Mouse (Mus musculus) midbrain, embryonic 15.5 days (tissue): ENCODE data around the gene Rangrf. TPM values are rescaled to one million over a fixed set of nuclear protein-coding genes. Genes with fewer than 3 reads are reported as not detected.
"Not testable (repeated sequence)": the region's sequence is repeated elsewhere in the genome, so short reads cannot be mapped to it uniquely, and the experiment has no call there.

Source experiments
- ATAC-seq: fragments of 200-750 bp; cut with Nextera tagmentation; replicated peaks from 2 replicates; pipeline ENCODE4 v1.8.0; 2017; ENCODE audit warnings: moderate TSS enrichment
- H3K27ac ChIP-seq: fragments of 300-500 bp; sonication (generic); 2 replicates; pipeline ENCODE4 v1.5.1; 2015; ENCODE audit warnings: mild to moderate bottlenecking, inconsistent platforms
- H3K27me3 ChIP-seq: fragments of 300-500 bp; sonication (generic); replicated peaks from 2 replicates; pipeline ENCODE4 v1.6.1; 2015; ENCODE audit warnings: inconsistent platforms
- H3K36me3 ChIP-seq: fragments of 300-500 bp; sonication (generic); replicated peaks from 2 replicates; pipeline ENCODE4 v1.6.1; 2015; ENCODE audit warnings: inconsistent platforms
- H3K4me1 ChIP-seq: fragments of 300-500 bp; sonication (generic); 2 replicates; pipeline ENCODE4 v1.6.1; 2015; ENCODE audit warnings: inconsistent platforms
- H3K4me2 ChIP-seq: fragments of 300-500 bp; sonication (generic); 2 replicates; pipeline ENCODE4 v1.6.1; 2015; ENCODE audit warnings: inconsistent platforms, mild to moderate bottlenecking, moderate library complexity
- H3K4me3 ChIP-seq: fragments of 300-500 bp; sonication (generic); 2 replicates; pipeline ENCODE4 v1.5.1; 2015; ENCODE audit warnings: mild to moderate bottlenecking, inconsistent platforms
- H3K9ac ChIP-seq: fragments of 300-500 bp; sonication (generic); 2 replicates; pipeline ENCODE4 v1.6.1; 2015; ENCODE audit warnings: mild to moderate bottlenecking, inconsistent platforms
- H3K9me3 ChIP-seq: fragments of 300-500 bp; sonication (generic); 2 replicates; pipeline ENCODE4 v1.6.1; 2016; ENCODE audit warnings: inconsistent platforms
- WGBS: fragments of 180-500 bp; shearing (Covaris S2); methylation state at CpG from one replicate; pipeline ENCODE4 v1.1.7; 2015; ENCODE audit warnings: mixed read lengths; 5-methylcytosine and 5-hydroxymethylcytosine counted together
- polyA plus RNA-seq: library from polyadenylated mRNA; unstranded; fragments of >200 nt; fragmentation: Nextera tagmentation; extraction: Ambion mirVana; gene quantifications from 2 replicates; pipeline ENCODE4 v1.2.1, GENCODE M21; 2015

Rangrf gene
- polyA plus RNA-seq, 1 experiment from 2014 or later, result 22.0 TPM

DNA sequence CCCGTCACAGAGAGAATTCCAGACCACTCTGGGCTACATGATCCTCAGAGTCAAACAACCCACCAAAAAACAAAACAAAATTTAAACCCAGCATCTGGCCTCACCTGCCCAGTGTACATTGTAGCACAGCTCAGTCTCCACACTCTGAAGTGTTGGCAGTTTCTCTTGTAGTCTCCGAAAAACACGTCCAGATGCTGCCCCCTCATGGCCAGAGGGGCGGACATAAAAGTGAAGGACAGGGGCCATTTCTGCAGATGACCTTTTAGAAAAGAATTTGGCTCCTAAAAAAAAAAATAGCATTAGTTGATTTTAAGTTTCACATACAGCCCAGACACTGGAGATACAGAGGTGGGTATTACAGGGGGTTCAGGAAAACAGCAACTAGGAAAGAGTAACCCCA lies 28.6 kb upstream of the Rangrf start:
- peaks cover 8% of the 10 kb centered on the region for H3K4me1 ChIP-seq
- H3K9ac ChIP-seq, result no peak overlapping the region
- no peaks in the 10 kb centered on the region for H3K9me3 ChIP-seq
- H3K27me3 ChIP-seq, result no peaks in the 10 kb centered on the region
- H3K4me2 ChIP-seq, result no peak overlapping the region
- H3K4me3 ChIP-seq, result no peak overlapping the region
- no peak for ATAC-seq
- no peak overlapping the region for H3K27ac ChIP-seq
- H3K36me3 ChIP-seq, result peaks cover 30% of the 10 kb centered on the region
- WGBS, result 68% methylated on average over 4 of the region's 4 CpGs

DNA sequence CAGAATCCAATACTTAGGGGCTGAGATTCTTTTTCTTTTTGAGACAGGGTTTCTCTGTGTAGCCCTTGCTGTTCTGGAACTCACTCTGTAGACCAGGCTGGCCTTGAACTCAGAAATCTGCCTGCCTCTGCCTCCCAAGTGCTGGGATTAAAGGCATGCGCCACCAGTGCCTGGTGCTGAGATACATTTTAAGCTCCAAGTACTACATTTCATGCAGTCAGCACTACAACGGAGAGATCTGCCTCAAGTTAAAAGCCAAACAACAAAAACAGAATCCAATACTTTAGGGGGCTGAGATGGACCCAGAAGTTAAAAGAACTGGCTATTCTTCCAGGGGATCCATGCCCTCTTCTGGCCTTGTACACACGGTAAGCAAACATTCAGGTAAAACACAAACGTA lies 27.8 kb upstream of the Rangrf start:
- H3K9me3 ChIP-seq, H3K27me3 ChIP-seq, H3K9ac ChIP-seq, ATAC-seq, H3K4me1 ChIP-seq, H3K27ac ChIP-seq, H3K4me3 ChIP-seq, H3K4me2 ChIP-seq: not testable (repeated sequence)
- H3K36me3 ChIP-seq, result peaks cover 38% of the 10 kb centered on the region
- WGBS, result 98% methylated on average over 4 of the region's 4 CpGs

DNA sequence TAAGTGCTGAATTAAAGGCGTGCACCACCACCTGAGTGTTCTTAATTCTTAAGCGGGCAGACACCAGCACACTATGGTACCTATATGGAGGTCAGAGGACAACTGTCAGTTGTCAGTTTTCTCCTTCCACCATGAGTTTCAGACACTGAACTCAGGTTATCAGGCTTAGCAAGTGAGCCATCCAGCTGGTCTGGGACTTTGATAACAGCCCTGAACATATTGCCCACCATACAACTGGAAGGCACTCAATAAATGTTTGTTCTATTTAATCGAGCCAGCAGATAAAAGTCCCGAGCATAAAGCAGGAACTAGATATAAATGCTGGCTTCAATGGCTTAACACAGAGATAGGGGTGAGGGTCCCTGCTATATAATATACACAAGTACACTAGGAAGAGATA lies 22.1 kb upstream of the Rangrf start:
- no peak for ATAC-seq
- Histone ChIP-seq H3K4me1 (no peaks in the 10 kb centered on the region), H3K9ac (no peak overlapping the region), H3K36me3 (peaks cover 62% of the 10 kb centered on the region), H3K4me2 (no peak overlapping the region), H3K9me3 (no peaks in the 10 kb centered on the region), H3K27me3 (no peaks in the 10 kb centered on the region), H3K27ac (no peak overlapping the region), H3K4me3 (no peak overlapping the region)
- WGBS, result 92% methylated on average over 4 of the region's 4 CpGs

DNA sequence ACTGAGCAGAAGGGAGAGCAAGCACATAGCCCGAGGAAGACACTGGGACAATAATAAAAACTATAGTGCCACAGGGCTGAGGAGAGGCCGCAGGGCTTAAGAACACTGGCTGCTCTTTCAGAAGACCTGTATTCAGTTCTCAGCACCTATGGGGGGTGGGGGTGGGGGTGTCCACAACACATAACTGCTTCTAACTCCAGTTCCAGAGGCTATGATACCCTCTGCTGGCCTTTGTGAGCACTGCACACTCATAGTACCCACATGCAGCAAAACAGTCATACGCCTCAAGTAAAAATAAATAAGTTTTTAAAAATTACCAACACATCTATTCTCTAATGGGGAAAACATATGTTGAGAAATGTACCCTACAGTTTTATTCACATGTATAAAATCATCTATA lies 19.4 kb upstream of the Rangrf start:
- Histone ChIP-seq H3K4me1 (no peaks in the 10 kb centered on the region), H3K4me3 (no peak overlapping the region), H3K27ac (no peak overlapping the region), H3K4me2 (no peak overlapping the region), H3K36me3 (peaks cover 65% of the 10 kb centered on the region), H3K9ac (no peak overlapping the region), H3K27me3 (no peaks in the 10 kb centered on the region), H3K9me3 (no peaks in the 10 kb centered on the region)
- 98% methylated on average over 3 of the region's 3 CpGs for WGBS
- ATAC-seq, result no peak

DNA sequence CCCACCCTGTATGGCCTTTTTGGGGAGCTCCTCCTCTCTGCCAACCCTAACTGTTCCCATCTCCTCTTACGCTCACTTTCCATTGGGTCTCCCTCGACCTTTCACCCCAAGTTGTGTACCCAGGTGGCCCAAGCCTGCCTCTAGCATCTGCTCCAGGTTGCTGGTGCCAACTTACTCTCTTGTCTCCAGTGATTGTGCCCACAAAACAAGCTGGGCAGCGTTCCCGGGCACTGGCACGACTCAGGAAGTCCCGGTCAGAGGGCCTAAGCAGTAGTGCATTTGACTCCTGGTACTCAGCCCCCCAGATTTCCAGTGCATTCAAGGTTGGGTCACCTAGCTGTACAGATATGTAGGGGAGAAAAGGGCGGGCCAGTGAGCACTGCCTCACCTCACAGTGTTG lies 18.1 kb upstream of the Rangrf start:
- 93% methylated on average over 7 of the region's 7 CpGs for WGBS
- H3K27ac ChIP-seq, result no peak overlapping the region
- H3K4me1 ChIP-seq, result no peaks in the 10 kb centered on the region
- H3K36me3 ChIP-seq, result peaks cover 61% of the 10 kb centered on the region
- no peaks in the 10 kb centered on the region for H3K27me3 ChIP-seq
- no peaks in the 10 kb centered on the region for H3K9me3 ChIP-seq
- no peak overlapping the region for H3K4me2 ChIP-seq
- no peak overlapping the region for H3K9ac ChIP-seq
- no peak for ATAC-seq
- no peak overlapping the region for H3K4me3 ChIP-seq

DNA sequence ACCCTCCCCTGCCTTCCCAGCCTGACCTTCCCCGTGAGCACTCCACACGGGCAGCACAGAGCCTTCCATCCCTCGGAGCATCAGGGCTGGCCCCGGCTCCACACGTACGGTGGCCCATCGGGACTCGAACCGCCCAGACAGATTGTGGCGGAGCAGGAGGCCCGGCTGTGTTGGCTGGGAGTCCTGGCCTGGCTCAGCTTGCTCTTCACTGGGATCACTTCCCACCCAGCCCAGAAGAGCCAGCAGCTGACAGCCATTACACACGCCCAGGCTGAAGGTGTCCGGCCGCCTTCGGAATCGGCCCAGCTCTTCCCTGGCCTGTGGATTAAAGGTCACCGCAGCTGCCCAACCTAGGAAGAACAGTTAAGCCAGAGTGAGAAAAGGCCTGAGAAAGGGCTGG lies 13.4 kb upstream of the Rangrf start:
- H3K9ac ChIP-seq, result no peak overlapping the region
- H3K27ac ChIP-seq, result no peak overlapping the region
- peaks cover 44% of the 10 kb centered on the region for H3K36me3 ChIP-seq
- no peak overlapping the region for H3K4me2 ChIP-seq
- WGBS, result 95% methylated on average over 17 of the region's 17 CpGs
- H3K9me3 ChIP-seq, result no peaks in the 10 kb centered on the region
- no peak overlapping the region for H3K4me3 ChIP-seq
- no peaks in the 10 kb centered on the region for H3K4me1 ChIP-seq
- no peaks in the 10 kb centered on the region for H3K27me3 ChIP-seq
- no peak for ATAC-seq

DNA sequence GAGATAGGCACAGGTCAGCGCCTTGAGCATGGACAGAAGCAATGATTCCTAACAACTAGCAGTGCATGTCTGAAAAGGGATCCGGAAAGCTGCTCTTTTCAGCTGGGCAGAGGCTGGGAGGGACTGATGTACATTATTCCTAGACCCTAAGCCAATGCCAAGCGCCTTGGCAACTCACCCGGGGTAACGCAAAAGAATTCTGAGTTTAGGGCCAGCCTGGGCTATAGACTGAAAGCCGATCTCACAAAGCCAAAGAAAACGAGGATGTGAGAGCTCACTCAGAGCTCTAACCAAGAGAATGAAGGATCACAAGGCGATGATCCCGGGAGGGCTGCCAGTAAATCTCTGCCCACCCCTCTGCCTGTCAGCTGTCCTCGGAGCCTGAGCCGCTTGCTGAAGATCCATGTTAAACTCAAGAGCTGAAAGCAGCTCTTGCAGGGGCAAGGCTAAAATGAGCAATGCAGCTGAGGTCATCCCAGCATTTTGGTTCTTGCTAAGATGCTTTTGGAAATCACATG lies 12.4 kb upstream of the Rangrf start:
- H3K4me1 ChIP-seq, result no peaks in the 10 kb centered on the region
- no peak overlapping the region for H3K4me2 ChIP-seq
- WGBS, result 85% methylated on average over 11 of the region's 11 CpGs
- no peak overlapping the region for H3K9ac ChIP-seq
- no peak overlapping the region for H3K27ac ChIP-seq
- no peaks in the 10 kb centered on the region for H3K9me3 ChIP-seq
- H3K27me3 ChIP-seq, result no peaks in the 10 kb centered on the region
- H3K4me3 ChIP-seq, result no peak overlapping the region
- peaks cover 39% of the 10 kb centered on the region for H3K36me3 ChIP-seq
- no peak for ATAC-seq

DNA sequence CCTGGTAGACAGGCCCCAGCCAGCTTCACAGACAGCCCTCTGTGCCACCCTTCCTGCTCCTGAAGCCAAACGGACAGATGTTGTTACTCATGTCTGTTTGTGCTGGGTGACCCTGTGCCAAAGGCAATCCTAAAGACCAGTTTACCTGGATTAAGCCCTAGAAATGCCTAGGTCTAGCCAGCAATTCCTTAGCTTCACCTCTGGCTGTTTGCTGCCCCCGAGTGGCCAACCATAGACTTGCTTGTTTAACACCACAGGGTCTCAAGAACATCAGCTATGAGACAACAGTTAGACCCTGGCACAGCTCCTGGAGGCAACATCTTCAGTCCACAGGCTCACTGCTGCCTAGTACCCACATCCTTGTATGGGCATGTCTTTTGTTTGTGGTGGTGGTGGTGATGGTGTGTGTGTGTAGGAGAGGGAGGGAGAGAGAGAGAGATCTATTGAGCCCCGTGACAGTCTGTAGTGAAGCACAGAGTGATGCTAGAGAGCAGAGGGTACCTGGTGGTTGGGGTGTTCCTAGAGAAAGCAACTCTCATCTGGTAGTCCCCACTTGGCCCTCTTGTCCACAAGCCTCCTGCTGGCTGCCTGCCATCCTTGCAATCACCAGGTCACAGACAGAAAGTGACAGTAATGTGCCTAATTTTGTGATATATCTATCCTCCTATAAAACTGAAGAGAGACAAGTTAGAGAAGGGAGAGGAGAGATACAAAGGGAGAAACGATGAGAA lies 7.8 kb upstream of the Rangrf start:
- no peak overlapping the region for H3K4me3 ChIP-seq
- H3K9ac ChIP-seq, result no peak overlapping the region
- H3K4me2 ChIP-seq, result no peak overlapping the region
- no peaks in the 10 kb centered on the region for H3K27me3 ChIP-seq
- no peaks in the 10 kb centered on the region for H3K4me1 ChIP-seq
- peak; percentile 30; the same call in 1 of the 2 replicates for ATAC-seq
- H3K36me3 ChIP-seq, result peaks cover 7% of the 10 kb centered on the region
- no peaks in the 10 kb centered on the region for H3K9me3 ChIP-seq
- H3K27ac ChIP-seq, result no peak overlapping the region
- WGBS, result 35% methylated on average over 4 of the region's 4 CpGs

DNA sequence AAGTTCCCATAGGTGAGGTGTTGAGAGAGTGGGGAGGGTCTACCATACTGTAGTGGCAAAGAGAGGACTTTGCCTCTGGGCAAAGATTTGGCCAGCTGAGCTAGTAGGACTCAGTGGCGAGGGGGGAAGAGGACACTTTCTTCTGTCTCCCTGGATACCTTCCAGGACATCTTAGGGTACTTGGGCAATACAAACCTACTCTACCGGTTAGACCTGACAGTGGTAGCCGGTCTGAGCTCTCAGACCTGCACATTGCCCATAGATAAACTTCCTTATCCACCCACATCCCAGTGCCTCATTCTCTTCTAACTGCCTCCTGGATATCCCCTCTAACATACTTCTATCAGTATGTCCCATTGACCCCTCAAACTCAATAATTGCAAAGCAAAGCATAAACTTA lies 5.9 kb upstream of the Rangrf start:
- Histone ChIP-seq H3K27ac (no peak overlapping the region), H3K27me3 (no peaks in the 10 kb centered on the region), H3K9me3 (no peaks in the 10 kb centered on the region), H3K4me3 (no peak overlapping the region), H3K9ac (no peak overlapping the region), H3K36me3 (no peaks in the 10 kb centered on the region), H3K4me1 (no peaks in the 10 kb centered on the region), H3K4me2 (no peak overlapping the region)
- ATAC-seq, result no peak
- WGBS, result 82% methylated on average over 3 of the region's 3 CpGs

DNA sequence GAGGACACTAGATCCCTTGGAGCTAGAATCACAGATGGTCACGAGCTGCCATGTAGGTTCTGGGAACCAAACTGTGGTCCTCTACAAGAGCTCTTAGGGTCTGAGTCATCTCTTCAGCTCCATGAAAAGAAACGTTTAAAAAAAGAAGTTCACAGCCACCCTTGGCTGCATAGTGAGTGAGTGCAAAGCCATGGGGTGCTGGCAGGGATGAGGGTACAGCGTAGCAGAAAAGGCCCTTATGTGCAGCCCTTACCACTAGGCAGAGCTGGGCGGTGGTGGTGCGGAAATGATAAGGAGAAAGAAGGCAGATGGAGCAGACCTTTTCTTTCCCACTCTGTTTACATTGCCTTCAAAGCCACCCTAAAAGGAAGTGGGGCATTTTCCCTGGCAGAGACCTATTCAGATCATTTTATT lies 4.3 kb upstream of the Rangrf start:
- no peaks in the 10 kb centered on the region for H3K4me1 ChIP-seq
- H3K9me3 ChIP-seq, result no peaks in the 10 kb centered on the region
- no peak overlapping the region for H3K27ac ChIP-seq
- H3K27me3 ChIP-seq, result no peaks in the 10 kb centered on the region
- no peak for ATAC-seq
- 72% methylated on average over 5 of the region's 5 CpGs for WGBS
- no peaks in the 10 kb centered on the region for H3K36me3 ChIP-seq
- H3K4me3 ChIP-seq, result no peak overlapping the region
- no peak overlapping the region for H3K4me2 ChIP-seq
- no peak overlapping the region for H3K9ac ChIP-seq

DNA sequence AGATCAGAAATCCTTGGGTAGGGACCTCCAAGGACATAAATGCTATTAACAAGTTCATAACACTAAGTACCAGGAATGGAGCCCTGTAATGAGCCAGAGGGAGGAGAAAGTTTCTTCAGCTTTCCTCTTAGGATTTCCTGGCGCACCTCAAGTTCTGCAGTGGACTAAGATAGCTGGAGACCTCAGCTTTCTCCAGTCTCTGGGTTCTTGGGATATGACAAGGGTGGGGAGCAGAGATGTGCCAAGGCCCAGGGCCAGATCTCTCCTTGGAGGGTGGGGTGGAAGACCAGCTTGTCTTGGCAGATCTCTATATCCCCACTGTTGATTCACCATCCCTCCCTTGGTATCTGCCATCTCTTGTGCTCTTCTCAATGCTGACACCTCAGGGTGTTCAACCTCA lies 616 bp upstream of the Rangrf start:
- Histone ChIP-seq H3K4me3 (no peak overlapping the region), H3K36me3 (no peaks in the 10 kb centered on the region), H3K9ac (no peak overlapping the region), H3K27me3 (no peaks in the 10 kb centered on the region; the same call in 1 of the 2 replicates), H3K4me2 (no peak overlapping the region), H3K27ac (no peak overlapping the region), H3K4me1 (peaks cover 11% of the 10 kb centered on the region), H3K9me3 (no peaks in the 10 kb centered on the region)
- ATAC-seq, result no peak
- 100% methylated on average over 1 of the region's 1 CpGs for WGBS

DNA sequence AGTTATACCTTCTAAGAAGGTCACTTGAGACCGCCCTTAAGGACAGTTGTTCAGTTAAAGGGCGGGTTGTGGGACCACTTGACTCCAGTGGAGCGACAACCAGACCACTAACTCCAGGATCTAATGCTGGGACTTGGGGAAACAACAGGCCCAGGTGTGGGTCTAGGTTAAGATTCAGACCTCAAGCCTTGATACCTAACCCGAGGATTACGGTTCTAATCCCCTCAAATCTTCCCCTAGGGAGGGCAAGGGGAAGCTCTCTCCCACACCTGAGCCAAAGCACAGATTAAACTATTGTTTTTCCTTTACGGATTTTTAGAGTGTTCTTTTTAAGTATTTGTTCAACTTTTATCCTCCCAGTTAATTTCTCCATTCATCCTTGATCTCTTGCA lies 930 bp downstream of the Rangrf start:
- Histone ChIP-seq H3K27me3 (no peaks in the 10 kb centered on the region; the same call in 1 of the 2 replicates), H3K27ac (no peak overlapping the region), H3K9me3 (no peaks in the 10 kb centered on the region), H3K9ac (no peak overlapping the region), H3K4me2 (peak overlapping the region; percentile 79), H3K4me3 (peak overlapping the region; percentile 44), H3K4me1 (peaks cover 11% of the 10 kb centered on the region), H3K36me3 (no peaks in the 10 kb centered on the region)
- WGBS, result 24% methylated on average over 6 of the region's 6 CpGs
- ATAC-seq, result no peak
